In genomic region chr7:112234410-112234809, GRCm38 (mm10) we compare ENCODE assay signal across 14 mouse cellular contexts. TPM values are rescaled to one million over a fixed set of nuclear protein-coding genes. Genes with fewer than 3 reads are reported as not detected.
DNase-seq lines count a peak whose midpoint lies in the region; ATAC-seq and TF ChIP-seq lines count a peak whose summit lies in the region.
"Had no signal": no experiment of that assay in that cellular context is flagged by ENCODE, and none has a peak within 500 bp of the region (broad histone marks: within the 10 kb centered on the region; RNA-seq: fewer than 3 reads in every experiment).

No protein-coding gene starts in this region.

- peaks cover 78% of the 10 kb centered on the region for H3K79me3 ChIP-seq in C2C12 (ENCODE audit: low read depth)

- no peaks in the 10 kb centered on the region for H3K9me3 ChIP-seq in heart, embryonic 16.5 days (replicated peaks; ENCODE audit: control insufficient read depth, low read length)
- no peaks in the 10 kb centered on the region for H3K9me3 ChIP-seq in hindbrain, postnatal 0 days (ENCODE audit: low read length)
- H3K9me3 ChIP-seq in hindbrain, embryonic 16.5 days (ENCODE audit: control insufficient read depth, low read length): no peaks in the 10 kb centered on the region
- H3K9me3 ChIP-seq: neural tube, embryonic 12.5 days had no signal

- H3K79me2 ChIP-seq in C2C12 (ENCODE audit: control insufficient read depth, insufficient read depth): peaks cover 99% of the 10 kb centered on the region

- intact Hi-C loops in heart, postnatal 25 days (cut with DNase I): loop anchor here (5.0 kb wide), 1 partner anchor 38 kb away; no protein-coding TSS in a partner anchor

- H3K27ac ChIP-seq in heart, embryonic 16.5 days (ENCODE audit: low read length): peak overlapping the region; percentile 61
- no peak overlapping the region for H3K27ac ChIP-seq in hindbrain, postnatal 0 days
- no peak overlapping the region for H3K27ac ChIP-seq in hindbrain, embryonic 16.5 days (ENCODE audit: low read depth, low read length)
- H3K27ac ChIP-seq: neural tube, embryonic 12.5 days had no signal

- H3ac ChIP-seq in C2C12 (ENCODE audit: control insufficient read depth, insufficient read length, low read depth): no peak overlapping the region

- H3K4me2 ChIP-seq in heart, embryonic 16.5 days (ENCODE audit: low read depth, low read length): no peak overlapping the region
- no peak overlapping the region for H3K4me2 ChIP-seq in hindbrain, postnatal 0 days (ENCODE audit: low read depth, low read length)
- no peak overlapping the region for H3K4me2 ChIP-seq in hindbrain, embryonic 16.5 days (ENCODE audit: low read length)
- H3K4me2 ChIP-seq: lung, embryonic 14.5 days had no signal

- peaks cover 76% of the 10 kb centered on the region for H3K4me1 ChIP-seq in heart, embryonic 16.5 days (ENCODE audit: control insufficient read depth, insufficient read depth, low read length)
- peaks cover 20% of the 10 kb centered on the region for H3K4me1 ChIP-seq in hindbrain, postnatal 0 days (ENCODE audit: insufficient read depth, low read length)
- H3K4me1 ChIP-seq in hindbrain, embryonic 16.5 days (ENCODE audit: control insufficient read depth, insufficient read depth, low read depth, low read length): peaks cover 12% of the 10 kb centered on the region

- 50% methylated on average over 4 of the region's 4 CpGs for WGBS in heart, embryonic 16.5 days
- 64% methylated on average over 4 of the region's 4 CpGs for WGBS in hindbrain, postnatal 0 days
- 74% methylated on average over 4 of the region's 4 CpGs for WGBS in hindbrain, embryonic 16.5 days

- peak; percentile 95 for DNase-seq in heart, adult 11 months
- no peak for DNase-seq in heart, postnatal 25 days (ENCODE audit: low spot score)
- peak; percentile 31 for DNase-seq in adipocyte (ENCODE audit: low spot score)
- DNase-seq in hindbrain, postnatal 0 days (ENCODE audit: low spot score): no peak
- DNase-seq: adrenal gland, postnatal 25 days; kidney, adult 9 months; liver; lung, embryonic 14.5 days had no signal

- no peak; the same call in 1 of the 2 replicates for ATAC-seq in heart, embryonic 16.5 days (replicated peaks; ENCODE audit: extremely low read depth, insufficient read depth, low FRiP score)
- no peak for ATAC-seq in hindbrain, postnatal 0 days
- no peak for ATAC-seq in hindbrain, embryonic 16.5 days
- ATAC-seq: inflammation-experienced regulatory T-cells, adult 6 months had no signal

- no peaks in the 10 kb centered on the region for H3K27me3 ChIP-seq in C2C12 (ENCODE audit: control insufficient read depth, insufficient read depth, insufficient read length)
- no peaks in the 10 kb centered on the region for H3K27me3 ChIP-seq in heart, embryonic 16.5 days (ENCODE audit: control insufficient read depth, insufficient read depth, low read length)
- H3K27me3 ChIP-seq in hindbrain, postnatal 0 days (ENCODE audit: insufficient read depth, low read length): 0 out of 2 replicates have a peak, but pooled peaks cover 3% of the 10 kb centered on the region
- H3K27me3 ChIP-seq in hindbrain, embryonic 16.5 days (replicated peaks; ENCODE audit: control insufficient read depth, insufficient read depth, low read length): no peaks in the 10 kb centered on the region
- H3K27me3 ChIP-seq: neural tube, embryonic 12.5 days had no signal

- TF ChIP-seq CTCF in C2C12 (IDR thresholded peaks at IDR 0.05; ENCODE audit: control insufficient read depth, insufficient read depth, insufficient read length): no peak
- TF ChIP-seq CTCF in hindbrain, postnatal 0 days (IDR thresholded peaks at IDR 0.05; ENCODE audit: low read depth): no peak

- peaks cover 53% of the 10 kb centered on the region for H3K36me3 ChIP-seq in C2C12 (ENCODE audit: control insufficient read depth, insufficient read depth)
- peaks cover 35% of the 10 kb centered on the region for H3K36me3 ChIP-seq in heart, embryonic 16.5 days (ENCODE audit: control insufficient read depth, insufficient read depth)
- H3K36me3 ChIP-seq in hindbrain, postnatal 0 days (ENCODE audit: insufficient read depth, low read length): no peaks in the 10 kb centered on the region
- H3K36me3 ChIP-seq in hindbrain, embryonic 16.5 days (ENCODE audit: control insufficient read depth, insufficient read depth, low read length): no peaks in the 10 kb centered on the region
- H3K36me3 ChIP-seq: neural tube, embryonic 12.5 days had no signal

- peak overlapping the region; percentile 33 for H3K9ac ChIP-seq in heart, embryonic 16.5 days (ENCODE audit: low read length)
- H3K9ac ChIP-seq in hindbrain, postnatal 0 days (replicated peaks; ENCODE audit: low read length): no peak overlapping the region
- no peak overlapping the region for H3K9ac ChIP-seq in hindbrain, embryonic 16.5 days (ENCODE audit: low read depth, low read length)
- H3K9ac ChIP-seq: lung, embryonic 14.5 days; neural tube, embryonic 12.5 days had no signal

- no peak overlapping the region for H3K4me3 ChIP-seq in C2C12 (ENCODE audit: insufficient read depth, poor library complexity, severe bottlenecking)
- H3K4me3 ChIP-seq in heart, embryonic 16.5 days (ENCODE audit: low read length): no peak overlapping the region
- H3K4me3 ChIP-seq in hindbrain, postnatal 0 days (ENCODE audit: low read length): no peak overlapping the region
- H3K4me3 ChIP-seq in hindbrain, embryonic 16.5 days (ENCODE audit: low read length): no peak overlapping the region
- H3K4me3 ChIP-seq: neural tube, embryonic 12.5 days had no signal

TF ChIP-seq in C2C12, 6 proteins besides CTCF, POLR2A, EP300 and RAD21:
- TF ChIP-seq USF1 (IDR thresholded peaks at IDR 0.05; ENCODE audit: low read depth) (no peak), MYOD1 (IDR thresholded peaks at IDR 0.05; ENCODE audit: control insufficient read depth, insufficient read length, low read depth) (peak; percentile 41)

RNA-seq across cellular contexts. Expression of gene Mical2, which starts 8.8 kb away (rescaled TPM):
- total RNA-seq in heart, postnatal 25 days (2021): 100 to 1,000 TPM in 1 of 2 experiments, 10 to 100 TPM in 1; 93.4 to 103 TPM
- polyA plus RNA-seq in C2C12 (2012; fragmentation: generic; extraction: Trizol): 76.9 TPM
- polyA plus RNA-seq in heart, embryonic 16.5 days (2015; fragmentation: Nextera tagmentation; extraction: Ambion mirVana): 128 and 145 TPM in 2 replicates
- total RNA-seq in hindbrain, postnatal 0 days (2014; rRNA removed): 12.8 and 16.5 TPM in 2 replicates
- polyA plus RNA-seq in hindbrain, postnatal 0 days (2015; fragmentation: Nextera tagmentation; extraction: Ambion mirVana): 6.4 and 6.5 TPM in 2 replicates
- 6.0 and 7.2 TPM in 2 replicates for polyA plus RNA-seq in hindbrain, embryonic 16.5 days (2015; fragmentation: Nextera tagmentation; extraction: Ambion mirVana)
- total RNA-seq: CH12.LX had no signal

Comparison
In these comparisons a context has a peak if more than half of its experiments do, and no peak if none do; other contexts are left out.
1. DNase-seq: peak in heart, adult 11 months (single experiment) and adipocyte (single experiment); none in heart, postnatal 25 days (single experiment) and hindbrain, postnatal 0 days (single experiment).